Mouse (Mus musculus): ENCODE results near the gene Srsf1. TPM values are rescaled to one million over a fixed set of nuclear protein-coding genes. Genes with fewer than 3 reads are reported as not detected.
"Not testable (repeated sequence)": the region's sequence is repeated elsewhere in the genome, so short reads cannot be mapped to it uniquely, and the experiment has no call there.

The Srsf1 gene
- polyA plus RNA-seq, 1 experiment, result 350 TPM

- no peaks in the 10 kb centered on the region for H3K4me1 ChIP-seq (ENCODE audit: control insufficient read depth, insufficient read depth, low read length)
- no peaks in the 10 kb centered on the region for H3K27me3 ChIP-seq (ENCODE audit: control insufficient read depth, insufficient read depth, low read length)
- H3K27ac ChIP-seq (ENCODE audit: insufficient read depth, low read length), result no peak overlapping the region
- no peak for TF ChIP-seq CTCF (IDR thresholded peaks at IDR 0.05; ENCODE audit: borderline replicate concordance, insufficient read depth, low read depth, low read length)
- WGBS, result 92% methylated on average over 7 of the region's 7 CpGs
- H3K4me3 ChIP-seq (replicated peaks; ENCODE audit: insufficient read depth, low read depth, low read length), result no peak overlapping the region
- DNase-seq, result no peak
These were observed 17.0 kb upstream of the Srsf1 start for GRCm38 (mm10) chr11:88030219-88030618.

GRCm38 (mm10) chr11:88030836-88031235 is 16.3 kb upstream of the Srsf1 start:
- H3K4me3 ChIP-seq (replicated peaks; ENCODE audit: insufficient read depth, low read depth, low read length), result no peak overlapping the region
- no peak overlapping the region for H3K27ac ChIP-seq (ENCODE audit: insufficient read depth, low read length)
- H3K4me1 ChIP-seq (ENCODE audit: control insufficient read depth, insufficient read depth, low read length), result no peaks in the 10 kb centered on the region
- 78% methylated on average over 2 of the region's 2 CpGs for WGBS
- TF ChIP-seq CTCF (IDR thresholded peaks at IDR 0.05; ENCODE audit: borderline replicate concordance, insufficient read depth, low read depth, low read length) (no peak), POLR2A (IDR thresholded peaks at IDR 0.05; ENCODE audit: borderline replicate concordance, insufficient read depth, low read length) (no peak)
- DNase-seq, result no peak
- no peaks in the 10 kb centered on the region for H3K27me3 ChIP-seq (ENCODE audit: control insufficient read depth, insufficient read depth, low read length)

- Histone ChIP-seq H3K4me3 (replicated peaks; ENCODE audit: insufficient read depth, low read depth, low read length) (no peak overlapping the region), H3K27me3 (ENCODE audit: control insufficient read depth, insufficient read depth, low read length) (no peaks in the 10 kb centered on the region), H3K4me1 (ENCODE audit: control insufficient read depth, insufficient read depth, low read length) (no peaks in the 10 kb centered on the region), H3K27ac (ENCODE audit: insufficient read depth, low read length) (no peak overlapping the region)
- WGBS, result 90% methylated on average over 5 of the region's 5 CpGs
- no peak for TF ChIP-seq CTCF (IDR thresholded peaks at IDR 0.05; ENCODE audit: borderline replicate concordance, insufficient read depth, low read depth, low read length)
- no peak for TF ChIP-seq POLR2A (IDR thresholded peaks at IDR 0.05; ENCODE audit: borderline replicate concordance, insufficient read depth, low read length)
- DNase-seq, result no peak
These were observed 15.4 kb upstream of the Srsf1 start for GRCm38 (mm10) chr11:88031753-88032152.

GRCm38 (mm10) chr11:88035970-88036369 is 11.2 kb upstream of the Srsf1 start:
- no peak overlapping the region for H3K27ac ChIP-seq (ENCODE audit: insufficient read depth, low read length)
- no peaks in the 10 kb centered on the region for H3K27me3 ChIP-seq (ENCODE audit: control insufficient read depth, insufficient read depth, low read length)
- H3K4me1 ChIP-seq (ENCODE audit: control insufficient read depth, insufficient read depth, low read length), result no peaks in the 10 kb centered on the region
- TF ChIP-seq POLR2A (IDR thresholded peaks at IDR 0.05; ENCODE audit: borderline replicate concordance, insufficient read depth, low read length), result no peak
- no peak for TF ChIP-seq CTCF (IDR thresholded peaks at IDR 0.05; ENCODE audit: borderline replicate concordance, insufficient read depth, low read depth, low read length)
- 71% methylated on average over 7 of the region's 7 CpGs for WGBS
- no peak for DNase-seq
- no peak overlapping the region for H3K4me3 ChIP-seq (replicated peaks; ENCODE audit: insufficient read depth, low read depth, low read length)

- Histone ChIP-seq H3K27me3 (ENCODE audit: control insufficient read depth, insufficient read depth, low read length) (no peaks in the 10 kb centered on the region), H3K27ac (ENCODE audit: insufficient read depth, low read length) (no peak overlapping the region), H3K4me3 (replicated peaks; ENCODE audit: insufficient read depth, low read depth, low read length) (no peak overlapping the region), H3K4me1 (ENCODE audit: control insufficient read depth, insufficient read depth, low read length) (no peaks in the 10 kb centered on the region)
- 35% methylated on average over 10 of the region's 10 CpGs for WGBS
- TF ChIP-seq CTCF (IDR thresholded peaks at IDR 0.05; ENCODE audit: borderline replicate concordance, insufficient read depth, low read depth, low read length) (no peak), POLR2A (IDR thresholded peaks at IDR 0.05; ENCODE audit: borderline replicate concordance, insufficient read depth, low read length) (no peak)
- DNase-seq, result no peak
These were observed 10.4 kb upstream of the Srsf1 start for GRCm38 (mm10) chr11:88036761-88037251.

GRCm38 (mm10) chr11:88037386-88037785 is 9.8 kb upstream of the Srsf1 start:
- H3K4me1 ChIP-seq (ENCODE audit: control insufficient read depth, insufficient read depth, low read length), result no peaks in the 10 kb centered on the region
- no peak for TF ChIP-seq POLR2A (IDR thresholded peaks at IDR 0.05; ENCODE audit: borderline replicate concordance, insufficient read depth, low read length)
- TF ChIP-seq CTCF (IDR thresholded peaks at IDR 0.05; ENCODE audit: borderline replicate concordance, insufficient read depth, low read depth, low read length), result no peak
- no peak overlapping the region for H3K27ac ChIP-seq (ENCODE audit: insufficient read depth, low read length)
- no peaks in the 10 kb centered on the region for H3K27me3 ChIP-seq (ENCODE audit: control insufficient read depth, insufficient read depth, low read length)
- no peak for DNase-seq
- WGBS, result 85% methylated on average over 3 of the region's 3 CpGs
- no peak overlapping the region for H3K4me3 ChIP-seq (replicated peaks; ENCODE audit: insufficient read depth, low read depth, low read length)

GRCm38 (mm10) chr11:88039066-88039465 is 8.1 kb upstream of the Srsf1 start:
- TF ChIP-seq CTCF (IDR thresholded peaks at IDR 0.05; ENCODE audit: borderline replicate concordance, insufficient read depth, low read depth, low read length) (no peak), POLR2A (IDR thresholded peaks at IDR 0.05; ENCODE audit: borderline replicate concordance, insufficient read depth, low read length) (no peak)
- no peak overlapping the region for H3K4me3 ChIP-seq (replicated peaks; ENCODE audit: insufficient read depth, low read depth, low read length)
- 100% methylated on average over 1 of the region's 1 CpGs for WGBS

GRCm38 (mm10) chr11:88044314-88044713 is 2.9 kb upstream of the Srsf1 start:
- Histone ChIP-seq H3K27ac (ENCODE audit: insufficient read depth, low read length) (no peak overlapping the region), H3K4me1 (ENCODE audit: control insufficient read depth, insufficient read depth, low read length) (peaks cover under 1% of the 10 kb centered on the region; the same call in 1 of the 2 replicates), H3K4me3 (replicated peaks; ENCODE audit: insufficient read depth, low read depth, low read length) (no peak overlapping the region), H3K27me3 (ENCODE audit: control insufficient read depth, insufficient read depth, low read length) (no peaks in the 10 kb centered on the region)
- no peak for TF ChIP-seq POLR2A (IDR thresholded peaks at IDR 0.05; ENCODE audit: borderline replicate concordance, insufficient read depth, low read length)
- no peak for TF ChIP-seq CTCF (IDR thresholded peaks at IDR 0.05; ENCODE audit: borderline replicate concordance, insufficient read depth, low read depth, low read length)
- DNase-seq, result no peak

More at GRCm38 (mm10) chr11:88039066-88039465, 8.1 kb upstream of the Srsf1 start:
- Histone ChIP-seq H3K4me1 (ENCODE audit: control insufficient read depth, insufficient read depth, low read length) (no peaks in the 10 kb centered on the region), H3K27me3 (ENCODE audit: control insufficient read depth, insufficient read depth, low read length) (no peaks in the 10 kb centered on the region), H3K27ac (ENCODE audit: insufficient read depth, low read length) (no peak overlapping the region)
- no peak for DNase-seq

- H3K27ac ChIP-seq (ENCODE audit: insufficient read depth, low read length); DNase-seq; H3K27me3 ChIP-seq (ENCODE audit: control insufficient read depth, insufficient read depth, low read length); H3K4me1 ChIP-seq (ENCODE audit: control insufficient read depth, insufficient read depth, low read length); H3K4me3 ChIP-seq (replicated peaks; ENCODE audit: insufficient read depth, low read depth, low read length): not testable (repeated sequence)
- 95% methylated on average over 3 of the region's 3 CpGs for WGBS
These were observed 2.0 kb upstream of the Srsf1 start for GRCm38 (mm10) chr11:88045159-88045558.

Data from cerebellum, adult 2 months (tissue).